Mouse (Mus musculus): ENCODE data around the gene Tmc8.

Tmc8 gene

DNA sequence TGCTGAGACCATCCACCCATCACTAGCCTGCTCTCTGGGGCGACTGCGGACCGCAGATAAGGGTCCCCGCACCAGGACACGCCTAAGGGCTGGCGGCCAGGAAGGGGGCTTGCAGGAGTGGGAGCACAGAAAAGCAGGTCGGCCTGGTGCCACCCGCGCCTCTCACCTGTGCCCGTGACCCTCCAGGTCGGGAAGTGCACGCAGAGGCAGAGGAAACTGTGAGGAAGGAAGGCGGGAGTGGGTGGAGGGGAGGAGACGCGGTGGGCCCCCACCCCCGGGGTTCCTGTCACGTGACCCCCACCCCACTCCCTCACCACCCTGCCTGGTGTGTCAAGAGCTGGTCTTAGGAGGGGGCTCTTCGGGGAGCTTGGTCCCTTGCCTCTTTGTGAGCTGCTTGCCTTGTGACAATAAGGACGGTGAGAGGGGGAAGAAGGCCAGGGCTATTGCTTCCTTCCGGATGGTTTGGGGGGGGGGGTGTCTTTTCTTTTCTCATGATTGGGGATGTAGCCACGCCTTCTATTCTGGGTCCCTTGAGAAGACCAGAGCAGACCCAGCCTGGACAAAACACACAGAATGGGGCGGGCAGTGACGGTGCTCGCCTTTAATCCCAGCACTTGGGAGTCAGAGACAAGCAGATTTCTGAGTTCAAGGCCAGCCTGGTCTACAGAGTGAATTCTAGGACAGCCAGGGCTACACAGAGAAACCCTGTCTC lies at the start of gene Tmc8, which contains the start of gene Tmc6:
Gene Tmc8, plus strand, starts transcription at position 84 of the 712 bp plus-strand sequence.
Gene Tmc6, minus strand, starts transcription at position 206 of the 712 bp plus-strand sequence.
- in situ Hi-C loops (cut with MboI; ENCODE audit: low sequenced_read_pairs), result no loop called here

- in situ Hi-C loops (cut with MboI; ENCODE audit: low sequenced_read_pairs), result no loop called here
These were observed 45.7 kb upstream of the Tmc8 start for GRCm38 (mm10) chr11:117736037-117736689.

DNA sequence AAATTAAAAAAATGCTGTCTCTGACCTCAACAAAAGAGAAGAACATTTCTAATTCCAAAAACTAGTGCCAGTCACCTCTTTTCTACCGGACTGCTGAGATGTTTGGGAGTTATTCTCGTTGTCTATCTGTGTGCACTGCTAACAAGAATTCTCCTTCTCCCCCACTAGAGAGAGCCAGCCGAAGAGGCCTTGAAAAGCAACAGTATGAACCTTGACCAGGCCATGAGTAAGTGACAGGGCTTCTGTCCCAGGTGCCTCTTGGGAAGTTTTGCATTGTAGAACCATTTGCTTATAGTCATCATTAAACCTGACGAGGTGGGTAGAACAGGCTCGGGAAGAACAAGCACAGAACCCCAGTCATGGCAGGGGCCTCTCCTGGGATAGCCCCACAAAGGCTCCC lies 43.8 kb upstream of the Tmc8 start:
- in situ Hi-C loops (cut with MboI; ENCODE audit: low sequenced_read_pairs), result no loop called here

- in situ Hi-C loops (cut with MboI; ENCODE audit: low sequenced_read_pairs), result no loop called here
These were observed 40.7 kb upstream of the Tmc8 start for GRCm38 (mm10) chr11:117741128-117741527.

DNA sequence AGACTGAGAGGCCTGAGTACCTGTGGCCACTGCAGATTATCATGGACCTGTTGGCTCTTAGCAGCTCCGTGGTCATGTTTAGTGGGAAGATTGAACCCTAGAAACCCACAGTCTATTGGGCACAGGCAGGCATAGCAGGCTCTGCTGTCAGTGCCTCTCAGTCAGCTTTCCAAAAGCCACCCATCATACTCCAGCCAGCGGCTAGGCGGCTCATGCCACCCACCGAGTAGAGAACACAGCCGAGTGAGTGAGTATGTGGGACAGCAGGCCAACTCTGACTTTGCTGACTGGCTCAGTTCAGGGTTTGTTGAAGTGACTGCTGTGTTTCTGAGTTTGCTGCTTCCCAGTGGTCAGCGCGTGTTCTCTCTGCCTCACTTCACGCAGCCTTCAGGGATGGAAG lies 39.6 kb upstream of the Tmc8 start:
- in situ Hi-C loops (cut with MboI; ENCODE audit: low sequenced_read_pairs), result no loop called here

DNA sequence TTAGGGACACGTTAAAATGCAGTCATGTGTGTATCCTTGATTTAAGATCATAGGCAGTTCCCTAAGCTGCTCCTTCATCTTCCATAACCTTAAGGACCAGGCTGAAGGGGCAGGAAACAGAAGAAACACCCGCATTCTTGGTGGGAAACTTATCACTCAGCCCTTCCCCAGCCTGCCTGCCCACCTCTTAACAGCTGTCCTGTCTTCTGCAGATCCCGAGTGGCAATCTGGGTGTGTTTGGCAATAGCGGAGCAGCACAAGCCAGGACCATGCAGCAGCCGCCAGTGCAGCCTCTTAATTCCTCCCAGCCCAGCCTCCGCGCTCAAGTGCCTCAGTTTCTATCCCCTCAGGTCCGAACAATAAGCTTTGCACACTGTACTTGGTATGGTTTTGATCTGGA lies 39.2 kb upstream of the Tmc8 start:
- in situ Hi-C loops (cut with MboI; ENCODE audit: low sequenced_read_pairs), result no loop called here

- in situ Hi-C loops (cut with MboI; ENCODE audit: low sequenced_read_pairs), result no loop called here
These were observed 38.3 kb upstream of the Tmc8 start for GRCm38 (mm10) chr11:117743454-117744030.

GRCm38 (mm10) chr11:117748628-117749027 lies 33.2 kb upstream of the Tmc8 start:
- in situ Hi-C loops (cut with MboI; ENCODE audit: low sequenced_read_pairs), result no loop called here

DNA sequence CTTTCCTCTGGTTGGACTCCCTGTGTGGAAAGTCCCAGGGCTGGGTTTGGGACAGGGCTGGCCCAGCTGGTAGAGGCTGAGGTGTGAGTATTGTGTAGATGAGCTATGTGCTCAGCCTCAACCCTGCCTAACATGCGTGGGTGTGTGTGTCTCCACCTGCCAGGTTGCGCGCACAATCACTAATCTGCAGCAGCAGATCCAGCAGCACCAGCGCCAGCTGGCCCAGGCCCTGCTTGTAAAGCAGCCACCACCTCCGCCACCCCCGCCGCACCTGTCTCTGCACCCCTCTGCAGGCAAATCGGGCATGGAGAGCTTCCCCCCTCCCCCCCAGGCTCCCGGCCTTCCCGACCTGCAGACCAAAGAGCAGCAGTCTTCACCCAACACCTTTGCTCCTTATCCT lies 32.5 kb upstream of the Tmc8 start:
- in situ Hi-C loops (cut with MboI; ENCODE audit: low sequenced_read_pairs), result no loop called here

- in situ Hi-C loops (cut with MboI; ENCODE audit: low sequenced_read_pairs), result no loop called here
These were observed 30.3 kb upstream of the Tmc8 start for GRCm38 (mm10) chr11:117751544-117751943.

GRCm38 (mm10) chr11:117755891-117756290 lies 26.0 kb upstream of the Tmc8 start:
- in situ Hi-C loops (cut with MboI; ENCODE audit: low sequenced_read_pairs), result no loop called here

- in situ Hi-C loops (cut with MboI; ENCODE audit: low sequenced_read_pairs), result no loop called here
These were observed 22.6 kb upstream of the Tmc8 start for GRCm38 (mm10) chr11:117759267-117759666.

DNA sequence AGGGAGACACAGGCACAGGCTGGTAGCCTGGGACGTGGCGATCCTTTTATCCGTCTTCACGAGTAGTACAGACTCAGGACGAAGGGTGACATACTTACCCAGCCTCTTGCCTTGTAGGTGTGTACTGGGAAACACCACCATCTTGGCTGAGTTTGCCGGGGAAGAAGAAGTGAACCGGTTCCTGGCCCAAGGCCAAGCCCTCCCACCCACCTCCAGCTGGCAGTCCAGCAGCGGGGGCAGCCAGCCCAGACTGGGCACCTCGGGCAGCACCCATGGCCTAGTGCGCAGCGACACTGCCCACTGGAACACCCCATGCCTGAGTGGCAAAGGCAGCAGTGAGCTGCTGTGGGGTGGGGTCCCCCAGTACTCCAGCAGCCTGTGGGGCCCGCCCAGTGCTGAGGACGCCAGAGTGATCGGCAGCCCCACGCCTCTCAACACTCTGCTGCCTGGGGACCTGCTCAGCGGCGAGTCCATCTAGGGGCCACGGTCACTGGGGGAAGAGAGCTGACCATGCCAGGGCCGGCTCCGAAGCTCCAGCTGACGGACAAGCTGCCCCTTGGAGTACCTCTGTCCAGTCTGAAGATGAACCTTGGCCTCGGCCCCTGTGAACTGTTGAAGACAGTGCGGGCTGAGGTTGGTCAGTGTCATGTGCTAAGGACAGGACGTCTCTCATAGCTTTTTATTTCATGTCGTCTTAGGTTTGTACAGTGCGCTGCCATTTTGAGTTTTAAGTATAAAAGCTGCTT lies 21.3 kb upstream of the Tmc8 start:
- in situ Hi-C loops (cut with MboI; ENCODE audit: low sequenced_read_pairs), result no loop called here

DNA sequence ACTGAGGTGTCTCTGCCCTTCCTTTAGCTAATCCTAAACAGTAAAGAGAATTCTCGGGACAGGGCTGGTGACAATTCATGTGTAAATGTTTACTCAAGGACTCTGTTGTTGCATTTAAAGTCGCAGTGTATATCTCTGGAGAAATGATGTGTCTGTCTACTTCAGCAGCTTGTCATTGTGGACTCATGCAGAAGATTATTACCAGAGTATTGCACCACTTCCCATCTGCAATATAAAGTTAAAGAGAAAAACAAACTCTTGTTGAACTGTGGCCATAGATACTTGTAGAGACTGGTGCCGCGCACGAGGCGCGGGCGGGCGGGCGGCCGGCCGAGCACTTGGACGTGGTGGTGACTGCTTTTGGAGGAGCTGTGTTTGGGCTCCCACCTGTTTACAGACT lies 20.1 kb upstream of the Tmc8 start:
- in situ Hi-C loops (cut with MboI; ENCODE audit: low sequenced_read_pairs), result no loop called here

- in situ Hi-C loops (cut with MboI; ENCODE audit: low sequenced_read_pairs), result no loop called here
These were observed 19.6 kb upstream of the Tmc8 start for GRCm38 (mm10) chr11:117762246-117762645.

- in situ Hi-C loops (cut with MboI; ENCODE audit: low sequenced_read_pairs), result no loop called here
These were observed 17.6 kb upstream of the Tmc8 start for GRCm38 (mm10) chr11:117764319-117764718.

GRCm38 (mm10) chr11:117765361-117765760 lies 16.5 kb upstream of the Tmc8 start:
- in situ Hi-C loops (cut with MboI; ENCODE audit: low sequenced_read_pairs), result no loop called here

DNA sequence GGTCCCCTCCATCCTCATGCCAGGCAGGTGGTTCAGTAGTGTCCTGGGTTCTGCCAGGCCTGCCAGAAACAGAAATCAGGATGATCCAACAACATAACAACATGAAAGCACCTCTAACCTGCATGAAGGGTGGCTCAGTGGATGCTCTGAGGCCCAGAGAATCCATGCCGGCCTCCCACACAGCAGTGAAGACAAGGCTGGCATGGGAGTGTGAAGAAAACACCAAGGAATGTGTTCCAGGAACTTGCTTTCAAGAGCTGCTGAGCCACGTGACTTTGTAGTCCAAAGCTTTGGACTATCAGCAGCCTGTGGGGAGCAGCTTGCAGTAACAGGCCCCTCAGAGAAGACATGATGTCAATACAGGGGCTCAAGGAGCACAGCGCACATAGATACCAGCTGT lies 15.6 kb upstream of the Tmc8 start:
- in situ Hi-C loops (cut with MboI; ENCODE audit: low sequenced_read_pairs), result no loop called here

DNA sequence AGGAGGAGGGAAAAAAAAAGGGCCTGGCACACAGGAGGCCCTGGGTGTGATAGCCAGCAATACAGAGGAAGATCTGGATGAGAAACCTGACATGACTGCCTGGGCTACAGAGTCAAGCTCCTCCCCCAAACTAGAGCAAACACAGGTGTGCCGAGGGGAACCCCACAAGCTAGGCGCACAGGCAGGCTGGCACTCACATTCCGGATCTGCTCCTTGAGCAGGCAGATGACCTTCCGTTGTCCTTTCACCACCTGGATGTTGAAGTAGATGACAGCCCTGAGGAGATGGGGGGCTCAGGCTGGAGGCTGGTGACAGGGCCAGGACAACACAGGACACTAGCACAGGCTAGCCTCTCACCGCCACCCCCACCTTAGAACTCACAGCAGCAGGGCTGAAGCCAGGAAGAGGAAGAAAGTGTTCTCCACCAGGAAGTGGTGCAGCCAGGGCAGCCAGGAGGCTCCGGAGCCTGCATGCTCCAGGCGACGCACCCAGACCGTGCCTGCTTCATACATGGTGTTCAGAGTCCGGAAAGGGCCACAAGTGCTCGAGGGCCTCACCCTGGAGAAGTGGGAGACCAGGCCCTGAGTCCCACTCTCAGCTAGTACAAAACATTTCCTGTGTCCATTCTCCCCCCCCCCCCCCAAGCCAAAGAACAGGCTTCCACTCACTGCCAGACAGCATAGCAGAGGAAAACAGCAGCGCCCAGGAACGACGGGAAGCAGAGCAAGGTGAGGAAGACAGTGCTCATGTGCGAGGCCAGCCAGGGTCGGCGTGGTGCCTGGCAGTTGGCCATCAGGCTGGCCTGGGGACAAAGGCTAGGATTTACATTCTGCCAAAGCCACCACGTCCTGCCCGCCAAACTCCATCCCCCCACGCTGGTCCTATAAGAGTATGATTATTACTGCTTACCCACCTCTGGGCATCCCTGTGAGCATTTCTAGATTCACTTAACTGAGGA lies 12.9 kb upstream of the Tmc8 start:
- in situ Hi-C loops (cut with MboI; ENCODE audit: low sequenced_read_pairs), result no loop called here

DNA sequence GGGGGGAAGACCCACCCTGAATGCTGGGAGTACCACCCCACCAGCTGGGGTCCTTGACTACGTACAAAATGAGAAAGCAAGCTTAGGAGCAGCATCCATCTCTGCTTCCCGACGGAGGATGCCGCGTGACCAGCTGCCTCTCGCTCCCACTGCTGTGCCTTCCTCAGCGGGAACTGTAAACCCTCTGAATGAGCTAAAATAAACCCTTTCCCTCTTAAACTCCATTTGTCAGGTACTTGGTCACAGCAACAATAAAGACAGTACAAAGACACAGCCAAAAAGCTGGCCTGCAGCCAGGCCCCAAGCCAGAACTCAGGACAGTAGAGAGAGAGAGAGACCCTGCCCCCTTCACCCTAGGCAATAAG lies 12.2 kb upstream of the Tmc8 start:
- in situ Hi-C loops (cut with MboI; ENCODE audit: low sequenced_read_pairs), result no loop called here

Measured in CH12F3 (cell line).